Mouse (Mus musculus) testis, adult 2 months (tissue): ENCODE data around the gene Mark2. TPM values are rescaled to one million over a fixed set of nuclear protein-coding genes. Genes with fewer than 3 reads are reported as not detected.

Experiments
- H3K27ac ChIP-seq: fragments of 200-500 bp; 2 replicates; pipeline ENCODE4 v1.5.1; 2012; ENCODE audit warnings: low read depth, low read length; ENCODE audit not compliant: control insufficient read depth, insufficient read depth
- H3K27me3 ChIP-seq: fragments of 200-500 bp; 2 replicates; pipeline ENCODE4 v1.6.1; 2012; ENCODE audit warnings: mild to moderate bottlenecking, low read length, moderate library complexity; ENCODE audit not compliant: control insufficient read depth, insufficient read depth
- H3K36me3 ChIP-seq: fragments of 200-500 bp; 2 replicates; pipeline ENCODE4 v1.6.1; 2012; ENCODE audit warnings: mild to moderate bottlenecking, low read length; ENCODE audit not compliant: control insufficient read depth, insufficient read depth
- H3K4me1 ChIP-seq: fragments of 200-500 bp; 2 replicates; pipeline ENCODE4 v1.6.1; 2012; ENCODE audit warnings: low read length; ENCODE audit not compliant: control insufficient read depth, insufficient read depth
- H3K4me3 ChIP-seq: fragments of 200-500 bp; 2 replicates; pipeline ENCODE4 v1.5.1; 2012; ENCODE audit warnings: low read depth, mild to moderate bottlenecking, low read length, moderate library complexity, mixed read lengths; ENCODE audit not compliant: control insufficient read depth
- CTCF ChIP-seq: fragments of 200-500 bp; IDR thresholded peaks from 2 replicates; pipeline ENCODE4 v1.5.1; 2012; ENCODE audit warnings: low read depth, mild to moderate bottlenecking, inconsistent platforms, low read length, moderate library complexity; ENCODE audit not compliant: control insufficient read depth, insufficient read depth, insufficient replicate concordance
- POLR2A ChIP-seq: fragments of 200-500 bp; IDR thresholded peaks from 2 replicates; pipeline ENCODE4 v1.6.1; 2012; ENCODE audit warnings: low read depth, mild to moderate bottlenecking, inconsistent platforms, low read length, moderate library complexity; ENCODE audit not compliant: control insufficient read depth
- polyA plus RNA-seq: library from polyadenylated mRNA; depleted of rRNA; stranded (reverse); fragments of >200 nt; gene quantifications from 2 replicates; pipeline ENCODE4 v1.2.3, GENCODE M21; 2012

Mark2 gene
- polyA plus RNA-seq, 1 experiment = 108 TPM

GRCm38 (mm10) chr19:7294098-7294876 lies 47.4 kb downstream of the Mark2 start:
- Histone ChIP-seq H3K4me1 (peaks cover 11% of the 10 kb centered on the region), H3K27ac (no peak overlapping the region), H3K36me3 (peaks cover 6% of the 10 kb centered on the region), H3K27me3 (no peaks in the 10 kb centered on the region), H3K4me3 (peak overlapping the region; percentile 77)
- TF ChIP-seq CTCF (no peak), POLR2A (no peak)

DNA sequence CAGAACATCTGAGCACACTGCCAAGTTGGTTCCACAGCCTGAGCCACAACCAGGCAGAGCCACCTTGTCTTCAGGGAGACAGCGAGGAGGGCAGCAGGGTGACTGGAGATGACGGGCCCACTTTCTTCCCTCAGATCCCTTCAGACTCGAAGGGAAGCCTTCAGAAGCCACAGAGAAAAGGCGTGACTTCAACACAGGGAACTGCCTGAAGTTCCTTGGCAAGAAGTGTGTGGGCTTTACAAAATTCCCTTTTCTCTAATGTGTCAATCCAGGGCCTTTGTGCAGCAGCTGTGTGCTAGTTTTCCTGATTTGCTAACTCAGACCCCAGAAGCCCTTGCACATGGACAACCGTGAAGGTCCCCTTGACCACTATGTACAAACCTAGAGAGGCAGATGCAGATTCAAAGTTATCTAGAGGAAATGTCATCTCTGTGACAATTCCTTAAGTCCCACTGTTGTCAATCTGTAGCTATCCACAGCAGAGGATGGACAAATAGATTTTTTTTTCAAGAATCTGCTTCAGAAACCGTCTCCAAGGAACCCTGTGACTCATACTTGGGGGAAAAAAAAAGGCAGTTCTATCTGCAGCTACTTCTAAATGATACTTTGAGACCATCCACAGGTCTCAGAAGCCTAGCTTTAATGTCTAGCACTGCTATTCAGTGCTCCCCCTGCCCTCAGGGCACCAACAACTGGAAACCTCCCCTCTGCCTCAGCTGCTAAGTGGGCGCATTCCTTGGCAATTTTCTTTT lies 49.5 kb downstream of the Mark2 start:
- no peak overlapping the region for H3K4me3 ChIP-seq
- H3K27me3 ChIP-seq = no peaks in the 10 kb centered on the region
- no peak overlapping the region for H3K27ac ChIP-seq
- H3K4me1 ChIP-seq = peaks cover 11% of the 10 kb centered on the region
- H3K36me3 ChIP-seq = peaks cover 6% of the 10 kb centered on the region
- no peak for TF ChIP-seq POLR2A

DNA sequence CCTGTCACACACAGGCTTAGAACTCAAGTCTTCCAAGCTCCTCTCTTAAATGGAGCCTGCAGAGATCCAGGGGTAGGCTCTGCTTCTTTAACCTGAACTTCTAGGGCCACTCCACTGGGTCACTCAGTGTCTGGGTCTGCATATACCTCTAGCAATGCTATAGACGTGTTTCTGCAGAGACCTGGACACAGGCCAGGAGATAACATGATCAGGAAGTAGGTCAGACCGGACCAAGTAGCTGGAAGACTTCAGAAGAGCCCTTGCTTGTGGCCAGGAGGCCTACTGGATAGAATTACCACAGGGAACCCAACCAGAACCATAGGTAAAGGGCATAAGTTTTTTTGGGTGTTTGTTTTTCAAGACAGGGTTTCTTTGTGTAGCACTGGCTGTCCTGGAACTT lies 51.9 kb downstream of the Mark2 start:
- no peaks in the 10 kb centered on the region for H3K27me3 ChIP-seq
- H3K36me3 ChIP-seq = peaks cover 6% of the 10 kb centered on the region
- H3K4me1 ChIP-seq = peaks cover 3% of the 10 kb centered on the region
- TF ChIP-seq POLR2A = no peak
- no peak for TF ChIP-seq CTCF
- no peak overlapping the region for H3K4me3 ChIP-seq
- no peak overlapping the region for H3K27ac ChIP-seq

GRCm38 (mm10) chr19:7288288-7288687 lies 53.4 kb downstream of the Mark2 start:
- TF ChIP-seq POLR2A (no peak), CTCF (no peak)
- Histone ChIP-seq H3K4me3 (no peak overlapping the region), H3K27me3 (no peaks in the 10 kb centered on the region), H3K4me1 (no peaks in the 10 kb centered on the region; the same call in none of the 2 replicates), H3K36me3 (peaks cover 7% of the 10 kb centered on the region), H3K27ac (no peak overlapping the region)

GRCm38 (mm10) chr19:7286563-7287315 lies 54.9 kb downstream of the Mark2 start:
- TF ChIP-seq CTCF (no peak), POLR2A (no peak)
- H3K27me3 ChIP-seq = no peaks in the 10 kb centered on the region
- H3K36me3 ChIP-seq = peaks cover 7% of the 10 kb centered on the region
- H3K27ac ChIP-seq = no peak overlapping the region
- H3K4me3 ChIP-seq = no peak overlapping the region
- H3K4me1 ChIP-seq = no peaks in the 10 kb centered on the region; the same call in 1 of the 2 replicates

GRCm38 (mm10) chr19:7280557-7281330 lies 60.9 kb downstream of the Mark2 start:
- peaks cover 12% of the 10 kb centered on the region for H3K36me3 ChIP-seq
- no peak overlapping the region for H3K4me3 ChIP-seq
- H3K27me3 ChIP-seq = no peaks in the 10 kb centered on the region
- TF ChIP-seq CTCF = no peak
- TF ChIP-seq POLR2A = no peak
- H3K4me1 ChIP-seq = no peaks in the 10 kb centered on the region
- H3K27ac ChIP-seq = no peak overlapping the region
